Mouse (Mus musculus) stomach, embryonic 15.5 days (tissue): Measurements from ENCODE around the gene Insrr. TPM values are rescaled to one million over a fixed set of nuclear protein-coding genes. Genes with fewer than 3 reads are reported as not detected.

Experiments
- ATAC-seq: fragments of 200-750 bp; cut with Nextera tagmentation; 2 replicates; pipeline ENCODE4 v1.8.0; 2017; ENCODE audit warnings: low read depth, moderate number of reproducible peaks, moderate TSS enrichment; ENCODE audit not compliant: insufficient read depth, low FRiP score
- H3K27ac ChIP-seq: fragments of 300-500 bp; sonication (generic); 2 replicates; pipeline ENCODE4 v1.5.1; 2015; ENCODE audit warnings: mild to moderate bottlenecking, inconsistent platforms
- H3K27me3 ChIP-seq: fragments of 300-500 bp; sonication (generic); replicated peaks from 2 replicates; pipeline ENCODE4 v1.6.1; 2015; ENCODE audit warnings: inconsistent platforms
- H3K36me3 ChIP-seq: fragments of 300-500 bp; sonication (generic); 2 replicates; pipeline ENCODE4 v1.6.1; 2015; ENCODE audit warnings: inconsistent platforms
- H3K4me1 ChIP-seq: fragments of 300-500 bp; sonication (generic); 2 replicates; pipeline ENCODE4 v1.6.1; 2015; ENCODE audit warnings: inconsistent platforms
- H3K4me2 ChIP-seq: fragments of 300-500 bp; sonication (generic); 2 replicates; pipeline ENCODE4 v1.6.1; 2015; ENCODE audit warnings: mild to moderate bottlenecking, inconsistent platforms
- H3K4me3 ChIP-seq: fragments of 300-500 bp; sonication (generic); replicated peaks from 2 replicates; pipeline ENCODE4 v1.5.1; 2015; ENCODE audit warnings: inconsistent platforms
- H3K9ac ChIP-seq: fragments of 300-500 bp; sonication (generic); 2 replicates; pipeline ENCODE4 v1.6.1; 2015; ENCODE audit warnings: inconsistent platforms
- H3K9me3 ChIP-seq: fragments of 300-500 bp; sonication (generic); 2 replicates; pipeline ENCODE4 v1.6.1; 2016; ENCODE audit warnings: inconsistent platforms
- WGBS: fragments of 180-500 bp; shearing (Covaris S2); methylation state at CpG from one replicate; pipeline ENCODE4 v1.1.7; 2015; 5-methylcytosine and 5-hydroxymethylcytosine counted together
- polyA plus RNA-seq: library from polyadenylated mRNA; unstranded; fragments of >200 nt; fragmentation: Nextera tagmentation; extraction: Ambion mirVana; gene quantifications from 2 replicates; pipeline ENCODE4 v1.2.1, GENCODE M21; 2015

Gene Insrr
- polyA plus RNA-seq: 0.59 and 0.89 TPM in 2 replicates

- H3K9ac ChIP-seq: no peak within 1 kb of the TSS
- 2% methylated on average over 29 of the region's 29 CpGs for WGBS
- peaks cover 92% of the 10 kb centered on the region for H3K27me3 ChIP-seq
- no peak for ATAC-seq
- no peak within 1 kb of the TSS for H3K27ac ChIP-seq
- peaks cover 32% of the 10 kb centered on the region for H3K4me1 ChIP-seq
- H3K4me3 ChIP-seq: peak within 1 kb of the TSS; percentile 39
- H3K36me3 ChIP-seq: no peaks in the 10 kb centered on the region
- H3K9me3 ChIP-seq: no peaks in the 10 kb centered on the region
- H3K4me2 ChIP-seq: peak within 1 kb of the TSS; percentile 84
These were observed at the start of gene Insrr for GRCm38 (mm10) chr3:87796736-87797334. Gene Insrr, plus strand, starts transcription at chr3:87796951.

DNA sequence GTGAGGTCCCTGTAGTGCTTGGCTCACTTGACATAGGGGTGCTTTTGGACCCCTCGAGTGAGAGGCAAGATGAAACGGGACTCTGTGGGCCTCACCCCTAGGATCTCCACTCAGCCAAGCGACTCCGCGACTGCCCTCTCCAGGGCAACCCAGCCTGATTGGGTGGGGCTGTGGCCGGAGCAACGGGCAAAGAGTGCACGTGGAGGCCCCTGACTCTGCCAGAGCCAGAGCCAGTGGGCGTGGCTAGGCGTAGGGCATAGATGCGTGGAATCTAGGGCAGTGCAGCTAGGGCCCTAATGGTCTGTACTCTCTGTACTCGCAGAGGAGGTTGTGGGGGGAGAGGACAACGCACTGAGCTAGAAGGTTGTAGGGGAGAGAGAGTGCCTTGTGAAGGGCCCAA is 48.3 kb upstream of the Insrr start, which contains the start of gene Lrrc71:
Gene Lrrc71, minus strand, starts transcription at position 195 of the 400 bp plus-strand sequence.
- Histone ChIP-seq H3K27ac (no peak within 1 kb of the TSS), H3K4me2 (no peak within 1 kb of the TSS), H3K4me1 (peaks cover 10% of the 10 kb centered on the region), H3K9me3 (no peaks in the 10 kb centered on the region), H3K4me3 (no peak within 1 kb of the TSS), H3K27me3 (no peaks in the 10 kb centered on the region), H3K36me3 (peaks cover 7% of the 10 kb centered on the region; the same call in 1 of the 2 replicates), H3K9ac (no peak within 1 kb of the TSS)
- 42% methylated on average over 13 of the region's 13 CpGs for WGBS
- ATAC-seq: peak; percentile 41; the same call in 1 of the 2 replicates

- no peak overlapping the region for H3K9ac ChIP-seq
- no peaks in the 10 kb centered on the region for H3K9me3 ChIP-seq
- H3K4me2 ChIP-seq: no peak overlapping the region
- no peak for ATAC-seq
- H3K4me3 ChIP-seq: no peak overlapping the region
- peaks cover 9% of the 10 kb centered on the region; the same call in 1 of the 2 replicates for H3K36me3 ChIP-seq
- 16% methylated on average over 5 of the region's 5 CpGs for WGBS
- H3K27ac ChIP-seq: no peak overlapping the region
- no peaks in the 10 kb centered on the region for H3K27me3 ChIP-seq
- H3K4me1 ChIP-seq: peaks cover 10% of the 10 kb centered on the region
These were observed 47.7 kb upstream of the Insrr start for GRCm38 (mm10) chr3:87749036-87749435.

DNA sequence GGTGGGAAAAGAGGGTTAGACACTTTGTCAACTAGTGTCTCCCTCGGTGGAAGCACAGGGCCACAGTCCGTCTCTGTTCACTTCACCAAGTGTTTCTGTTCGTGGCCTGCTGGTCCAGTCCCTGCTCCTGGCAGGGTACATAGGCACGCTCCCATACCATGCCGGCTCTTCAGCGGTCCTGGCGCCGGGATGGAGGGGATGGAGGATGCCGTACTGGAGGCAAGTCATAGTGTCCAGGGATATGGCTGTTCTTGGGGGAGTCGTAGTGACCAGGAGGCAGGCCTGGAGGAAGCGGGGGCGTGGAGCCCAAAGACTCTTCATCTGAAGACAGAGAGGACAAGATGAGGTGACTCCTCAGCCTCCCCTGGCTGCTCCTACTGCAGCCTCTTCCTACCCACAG is 46.8 kb upstream of the Insrr start:
- Histone ChIP-seq H3K27ac (no peak overlapping the region), H3K9ac (no peak overlapping the region), H3K9me3 (no peaks in the 10 kb centered on the region), H3K4me3 (no peak overlapping the region), H3K27me3 (no peaks in the 10 kb centered on the region), H3K4me1 (peaks cover 7% of the 10 kb centered on the region), H3K36me3 (peaks cover 10% of the 10 kb centered on the region; the same call in 1 of the 2 replicates), H3K4me2 (no peak overlapping the region)
- ATAC-seq: no peak
- 90% methylated on average over 12 of the region's 12 CpGs for WGBS

GRCm38 (mm10) chr3:87752567-87752966 is 44.2 kb upstream of the Insrr start:
- no peaks in the 10 kb centered on the region for H3K9me3 ChIP-seq
- no peak overlapping the region for H3K9ac ChIP-seq
- no peak for ATAC-seq
- H3K36me3 ChIP-seq: peaks cover 10% of the 10 kb centered on the region; the same call in 1 of the 2 replicates
- H3K27me3 ChIP-seq: no peaks in the 10 kb centered on the region
- H3K4me1 ChIP-seq: peaks cover 8% of the 10 kb centered on the region
- H3K27ac ChIP-seq: no peak overlapping the region
- no peak overlapping the region for H3K4me2 ChIP-seq
- H3K4me3 ChIP-seq: no peak overlapping the region
- 89% methylated on average over 3 of the region's 3 CpGs for WGBS

DNA sequence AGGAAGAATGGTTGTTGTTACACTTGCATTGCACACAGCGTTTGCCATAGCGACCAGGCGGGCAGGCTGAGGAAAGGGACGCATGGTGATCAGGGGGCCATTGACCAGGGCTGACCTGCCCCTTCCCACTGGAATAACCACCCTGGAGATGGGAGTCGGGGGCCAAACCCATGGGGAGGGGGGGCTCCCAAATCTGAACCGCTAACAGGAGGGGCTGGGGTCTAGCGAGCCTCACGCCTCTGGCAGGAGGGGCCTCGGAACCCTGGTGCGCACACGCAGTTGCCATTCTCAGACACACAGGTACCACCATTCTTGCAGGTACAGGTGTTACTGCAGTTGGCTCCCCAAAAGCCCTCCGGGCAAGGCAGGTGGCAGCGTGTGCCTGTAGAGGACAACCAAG is 42.9 kb upstream of the Insrr start:
- Histone ChIP-seq H3K4me1 (peaks cover 6% of the 10 kb centered on the region), H3K27ac (no peak overlapping the region), H3K27me3 (no peaks in the 10 kb centered on the region), H3K9me3 (no peaks in the 10 kb centered on the region), H3K36me3 (peaks cover 10% of the 10 kb centered on the region; the same call in 1 of the 2 replicates), H3K9ac (no peak overlapping the region), H3K4me3 (no peak overlapping the region), H3K4me2 (no peak overlapping the region)
- no peak for ATAC-seq
- 87% methylated on average over 13 of the region's 13 CpGs for WGBS

- Histone ChIP-seq H3K27me3 (no peaks in the 10 kb centered on the region), H3K27ac (no peak overlapping the region), H3K4me1 (peaks cover 12% of the 10 kb centered on the region), H3K36me3 (peaks cover 7% of the 10 kb centered on the region; the same call in 1 of the 2 replicates), H3K4me2 (peak overlapping the region; percentile 38), H3K4me3 (no peak overlapping the region), H3K9me3 (no peaks in the 10 kb centered on the region), H3K9ac (no peak overlapping the region)
- peak; percentile 80 for ATAC-seq
- 4% methylated on average over 24 of the region's 24 CpGs for WGBS
These were observed 40.8 kb upstream of the Insrr start for GRCm38 (mm10) chr3:87755964-87756363.

DNA sequence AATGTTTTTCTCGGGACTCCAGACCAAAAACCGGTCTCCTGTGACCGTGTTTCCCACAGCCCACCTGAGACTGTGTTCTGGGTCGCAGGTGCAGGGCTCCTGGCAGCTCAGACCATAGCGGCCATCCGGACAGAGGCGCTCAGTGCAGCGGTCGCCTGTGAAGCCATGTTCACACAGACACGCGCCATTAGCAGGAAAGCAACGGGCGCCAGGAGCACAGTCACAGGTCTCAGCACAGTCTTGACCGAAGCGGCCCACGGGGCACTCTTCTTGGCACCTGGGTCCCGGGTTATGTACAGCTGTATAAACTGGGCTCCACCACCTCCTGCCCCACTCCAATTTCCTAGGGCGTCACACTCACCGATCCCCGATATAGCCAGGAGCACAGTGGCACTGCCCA is 40.3 kb upstream of the Insrr start:
- Histone ChIP-seq H3K4me3 (no peak overlapping the region), H3K9me3 (no peaks in the 10 kb centered on the region), H3K4me2 (peak overlapping the region; percentile 38), H3K36me3 (peaks cover 7% of the 10 kb centered on the region; the same call in 1 of the 2 replicates), H3K27me3 (no peaks in the 10 kb centered on the region), H3K9ac (no peak overlapping the region), H3K4me1 (peaks cover 14% of the 10 kb centered on the region), H3K27ac (no peak overlapping the region)
- WGBS: 56% methylated on average over 20 of the region's 20 CpGs
- no peak for ATAC-seq

GRCm38 (mm10) chr3:87758641-87759040 is 38.1 kb upstream of the Insrr start:
- Histone ChIP-seq H3K9me3 (no peaks in the 10 kb centered on the region), H3K9ac (no peak overlapping the region), H3K4me2 (no peak overlapping the region), H3K27ac (no peak overlapping the region), H3K4me3 (no peak overlapping the region), H3K36me3 (peaks cover 2% of the 10 kb centered on the region; the same call in 1 of the 2 replicates), H3K4me1 (peaks cover 28% of the 10 kb centered on the region), H3K27me3 (no peaks in the 10 kb centered on the region)
- WGBS: 53% methylated on average over 3 of the region's 5 CpGs
- ATAC-seq: no peak

GRCm38 (mm10) chr3:87761408-87762375 is 35.1 kb upstream of the Insrr start:
- H3K4me3 ChIP-seq: no peak overlapping the region
- H3K36me3 ChIP-seq: no peaks in the 10 kb centered on the region; the same call in 1 of the 2 replicates
- no peak overlapping the region for H3K9ac ChIP-seq
- H3K9me3 ChIP-seq: no peaks in the 10 kb centered on the region
- no peak overlapping the region for H3K27ac ChIP-seq
- no peak for ATAC-seq
- peaks cover 46% of the 10 kb centered on the region for H3K4me1 ChIP-seq
- H3K4me2 ChIP-seq: peak overlapping the region; percentile 8; the same call in 1 of the 2 replicates
- no peaks in the 10 kb centered on the region for H3K27me3 ChIP-seq
- WGBS: 69% methylated on average over 20 of the region's 20 CpGs

- no peaks in the 10 kb centered on the region; the same call in 1 of the 2 replicates for H3K36me3 ChIP-seq
- ATAC-seq: no peak
- WGBS: 38% methylated on average over 4 of the region's 4 CpGs
- peak overlapping the region; percentile 46 for H3K4me2 ChIP-seq
- H3K27ac ChIP-seq: peak overlapping the region; percentile 91
- H3K4me3 ChIP-seq: no peak overlapping the region
- H3K9me3 ChIP-seq: no peaks in the 10 kb centered on the region
- peaks cover 55% of the 10 kb centered on the region for H3K4me1 ChIP-seq
- H3K27me3 ChIP-seq: no peaks in the 10 kb centered on the region
- H3K9ac ChIP-seq: no peak overlapping the region
These were observed 33.5 kb upstream of the Insrr start for GRCm38 (mm10) chr3:87763202-87763601.
